Mouse (Mus musculus): Measurements from ENCODE around the gene Pfn4. TPM values are rescaled to one million over a fixed set of nuclear protein-coding genes. Genes with fewer than 3 reads are reported as not detected.

The Pfn4 gene
- total and polyA plus RNA-seq, 2 experiments: 0.27 to 0.37 TPM

DNA sequence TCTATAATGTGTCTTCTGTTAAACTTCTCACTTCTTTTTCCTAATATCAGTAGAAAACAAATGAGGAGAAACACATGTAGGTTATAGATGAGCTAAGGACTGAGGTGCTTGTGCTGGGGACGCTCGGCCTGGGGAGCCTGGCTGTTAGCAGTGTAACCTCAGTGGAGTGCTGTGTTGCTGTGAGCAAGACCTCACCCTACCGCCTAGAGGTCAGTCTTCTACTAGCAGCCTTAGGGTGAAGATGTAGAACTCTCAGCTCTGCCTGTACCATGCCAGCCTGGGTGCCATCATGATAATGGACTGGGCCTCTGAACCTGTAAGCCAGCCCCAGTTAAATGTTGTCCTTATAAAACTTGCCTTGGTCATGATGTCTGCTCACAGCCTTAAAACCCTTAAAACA is 58.4 kb downstream of the Pfn4 start:
- Histone ChIP-seq H3K36me3 (ENCODE audit: control insufficient read depth, insufficient read depth, low read length) (peaks cover 29% of the 10 kb centered on the region), H3K79me2 (ENCODE audit: control insufficient read depth, insufficient read depth, low read length) (no peaks in the 10 kb centered on the region; the same call in 1 of the 2 replicates), H3K27me3 (ENCODE audit: control insufficient read depth, insufficient read depth, low read length) (no peaks in the 10 kb centered on the region), H3K4me3 (ENCODE audit: insufficient read depth, low read depth, low read length) (no peak overlapping the region), H3K27ac (replicated peaks; ENCODE audit: insufficient read depth, low read depth, low read length) (no peak overlapping the region), H3K4me1 (ENCODE audit: control insufficient read depth, insufficient read depth, low read length) (no peaks in the 10 kb centered on the region), H3K9ac (ENCODE audit: low read depth, low read length) (no peak overlapping the region)
- no peak for DNase-seq (ENCODE audit: extremely low read depth, low read depth, low spot score)
- WGBS: 88% methylated on average over 3 of the region's 3 CpGs
- no peak for TF ChIP-seq CTCF (IDR thresholded peaks at IDR 0.05; ENCODE audit: low read depth, low read length)
- TF ChIP-seq POLR2A (IDR thresholded peaks at IDR 0.05; ENCODE audit: extremely low read depth, insufficient read depth, low read length): no peak

Other genes starting within 250 kb of the Pfn4 start
- 25.8 and 26.8 TPM in 2 replicates for gene Itsn2, start 176.4 kb upstream of the Pfn4 start, total RNA-seq (2014; rRNA removed)
- 8.4 and 11.6 TPM in 2 replicates for gene Itsn2, start 176.4 kb upstream of the Pfn4 start, polyA plus RNA-seq (2012; rRNA removed)
- gene Gm3625, start 176.1 kb upstream of the Pfn4 start, total RNA-seq (2014; rRNA removed): not detected in 2 replicates
- gene Gm3625, start 176.1 kb upstream of the Pfn4 start, polyA plus RNA-seq (2012; rRNA removed): not detected in 2 replicates
- 0.28 and 0.67 TPM in 2 replicates for gene Fam228a, start 30.6 kb upstream of the Pfn4 start, total RNA-seq (2014; rRNA removed)
- 0.15 and 0.17 TPM in 2 replicates for gene Fam228a, start 30.6 kb upstream of the Pfn4 start, polyA plus RNA-seq (2012; rRNA removed)
- 1.8 and 1.9 TPM in 2 replicates for gene Fam228b, start 245 bp downstream of the Pfn4 start, total RNA-seq (2014; rRNA removed)
- gene Fam228b, start 245 bp downstream of the Pfn4 start, polyA plus RNA-seq (2012; rRNA removed): 0.81 and 0.87 TPM in 2 replicates
- gene Sf3b6, start 48.5 kb downstream of the Pfn4 start, total RNA-seq (2014; rRNA removed): 64.2 and 67.3 TPM in 2 replicates
- 14.3 and 24.2 TPM in 2 replicates for gene Sf3b6, start 48.5 kb downstream of the Pfn4 start, polyA plus RNA-seq (2012; rRNA removed)
- 0.13 and 0.55 TPM in 2 replicates for gene Fkbp1b, start 72.6 kb downstream of the Pfn4 start, total RNA-seq (2014; rRNA removed)
- 0.25 and 0.80 TPM in 2 replicates for gene Fkbp1b, start 72.6 kb downstream of the Pfn4 start, polyA plus RNA-seq (2012; rRNA removed)
- 7.9 and 8.0 TPM in 2 replicates for gene Wdcp, start 74.3 kb downstream of the Pfn4 start, total RNA-seq (2014; rRNA removed)
- 7.4 and 8.4 TPM in 2 replicates for gene Wdcp, start 74.3 kb downstream of the Pfn4 start, polyA plus RNA-seq (2012; rRNA removed)
- 0.13 and 0.18 TPM in 2 replicates for gene Mfsd2b, start 105.3 kb downstream of the Pfn4 start, total RNA-seq (2014; rRNA removed)
- 0.17 and 0.39 TPM in 2 replicates for gene Mfsd2b, start 105.3 kb downstream of the Pfn4 start, polyA plus RNA-seq (2012; rRNA removed)
- gene Ubxn2a, start 138.7 kb downstream of the Pfn4 start, total RNA-seq (2014; rRNA removed): 15.6 and 18.7 TPM in 2 replicates
- 3.2 and 3.4 TPM in 2 replicates for gene Ubxn2a, start 138.7 kb downstream of the Pfn4 start, polyA plus RNA-seq (2012; rRNA removed)
- gene Atad2b, start 148.3 kb downstream of the Pfn4 start, total RNA-seq (2014; rRNA removed): 12.5 and 13.6 TPM in 2 replicates
- gene Atad2b, start 148.3 kb downstream of the Pfn4 start, polyA plus RNA-seq (2012; rRNA removed): 5.3 and 7.2 TPM in 2 replicates

Data from liver, adult 2 months (tissue).